Mouse (Mus musculus): Measurements from ENCODE around the gene Theg.

- TF ChIP-seq CTCF (IDR thresholded peaks at IDR 0.05; ENCODE audit: low read depth) (no peak), EP300 (optimal IDR thresholded peaks at IDR 0.05) (no peak)
Measured at GRCm38 (mm10) chr10:79530241-79530640, 56.9 kb downstream of the Theg start.
